8 mouse cellular contexts compared by ENCODE assay signal in the genomic region with DNA sequence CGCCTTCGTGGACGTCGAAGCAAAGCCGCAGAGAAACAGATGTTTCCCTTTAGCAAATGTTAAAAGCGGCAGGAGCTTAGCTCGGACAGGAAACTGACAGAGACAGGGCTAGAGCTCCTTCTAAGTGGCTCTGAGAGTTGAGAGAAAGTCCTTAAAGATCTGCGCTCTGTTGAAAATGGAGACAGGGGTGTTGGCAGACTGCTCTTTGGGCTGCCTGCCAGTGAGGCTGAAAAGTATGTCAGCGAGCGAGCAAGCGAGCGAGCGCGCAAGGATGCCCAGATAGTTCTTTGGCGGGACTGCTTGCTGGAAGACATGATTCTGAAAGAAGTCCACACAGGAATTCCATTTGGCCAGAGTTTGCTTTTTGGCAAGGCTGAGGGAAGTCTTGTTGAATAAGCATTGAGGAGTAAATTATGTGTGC.
A peak's percentile ranks its signal among the peaks of the same experiment; 100 is the strongest.
DNase-seq lines count a peak whose midpoint lies in the region; ATAC-seq and TF ChIP-seq lines count a peak whose summit lies in the region.

No protein-coding gene starts in this region.

- no peak overlapping the region for H3K4me3 ChIP-seq in neural tube, embryonic 14.5 days (ENCODE audit: low read depth, low read length)
- peak overlapping the region; percentile 35 for H3K4me3 ChIP-seq in embryonic facial prominence, embryonic 13.5 days
- H3K4me3 ChIP-seq in heart, embryonic 11.5 days (ENCODE audit: low read depth, low read length): peak overlapping the region; percentile 18; the same call in 1 of the 2 replicates
- peak overlapping the region; percentile 34 for H3K4me3 ChIP-seq in lung, postnatal 0 days (ENCODE audit: low read depth, low read length)
- H3K4me3 ChIP-seq in stomach, postnatal 0 days (ENCODE audit: low read depth, low read length): peak overlapping the region; percentile 25

- TF ChIP-seq CTCF in lung, postnatal 0 days (IDR thresholded peaks at IDR 0.05): no peak
- no peak for TF ChIP-seq CTCF in stomach, postnatal 0 days (IDR thresholded peaks at IDR 0.05; ENCODE audit: low read depth)

- H3K36me3 ChIP-seq in neural tube, embryonic 14.5 days (ENCODE audit: control insufficient read depth, insufficient read depth, low read length): no peaks in the 10 kb centered on the region
- no peaks in the 10 kb centered on the region for H3K36me3 ChIP-seq in embryonic facial prominence, embryonic 13.5 days
- H3K36me3 ChIP-seq in heart, embryonic 11.5 days (ENCODE audit: control insufficient read depth, insufficient read depth, low read length): no peaks in the 10 kb centered on the region
- no peaks in the 10 kb centered on the region for H3K36me3 ChIP-seq in lung, postnatal 0 days (ENCODE audit: insufficient read depth, low read length)
- no peaks in the 10 kb centered on the region for H3K36me3 ChIP-seq in stomach, postnatal 0 days (ENCODE audit: control insufficient read depth, insufficient read depth, low read length)

- no peak for TF ChIP-seq EP300 in lung, postnatal 0 days (IDR thresholded peaks at IDR 0.05)
- no peak for TF ChIP-seq EP300 in stomach, postnatal 0 days (optimal IDR thresholded peaks at IDR 0.05)

- 77% methylated on average over 15 of the region's 15 CpGs for WGBS in neural tube, embryonic 14.5 days
- 33% methylated on average over 15 of the region's 15 CpGs for WGBS in embryonic facial prominence, embryonic 13.5 days
- WGBS in heart, embryonic 11.5 days (ENCODE audit: insufficient replicate concordance): 45% methylated on average over 15 of the region's 15 CpGs
- 37% methylated on average over 15 of the region's 15 CpGs for WGBS in lung, postnatal 0 days
- 47% methylated on average over 15 of the region's 15 CpGs for WGBS in stomach, postnatal 0 days

- H3K27ac ChIP-seq in neural tube, embryonic 14.5 days (ENCODE audit: low read depth, low read length): no peak overlapping the region
- peak overlapping the region; percentile 78 for H3K27ac ChIP-seq in embryonic facial prominence, embryonic 13.5 days
- H3K27ac ChIP-seq in heart, embryonic 11.5 days (ENCODE audit: low read depth, low read length): no peak overlapping the region; the same call in 1 of the 2 replicates
- H3K27ac ChIP-seq in lung, postnatal 0 days (ENCODE audit: low read length): peak overlapping the region; percentile 77
- peak overlapping the region; percentile 74 for H3K27ac ChIP-seq in stomach, postnatal 0 days (replicated peaks)

- H3K27me3 ChIP-seq in neural tube, embryonic 14.5 days (ENCODE audit: control insufficient read depth, insufficient read depth, low read length): no peaks in the 10 kb centered on the region
- no peaks in the 10 kb centered on the region for H3K27me3 ChIP-seq in embryonic facial prominence, embryonic 13.5 days
- H3K27me3 ChIP-seq in heart, embryonic 11.5 days (ENCODE audit: control insufficient read depth, insufficient read depth, low read length): no peaks in the 10 kb centered on the region
- H3K27me3 ChIP-seq in lung, postnatal 0 days (replicated peaks; ENCODE audit: insufficient read depth, low read length): no peaks in the 10 kb centered on the region
- H3K27me3 ChIP-seq in stomach, postnatal 0 days (ENCODE audit: control insufficient read depth, insufficient read depth, low read length): no peaks in the 10 kb centered on the region

- 0 out of 2 replicates have a peak, but pooled peaks have one; percentile 24 for ATAC-seq in neural tube, embryonic 14.5 days (ENCODE audit: low read depth)
- no peak for ATAC-seq in embryonic facial prominence, embryonic 13.5 days (ENCODE audit: insufficient number of reproducible peaks, insufficient read depth, low FRiP score, low TSS enrichment, low read depth)
- peak; percentile 68; the same call in 1 of the 2 replicates for ATAC-seq in heart, embryonic 11.5 days (replicated peaks; ENCODE audit: insufficient number of reproducible peaks, low FRiP score, low TSS enrichment)
- ATAC-seq in lung, postnatal 0 days: peak; percentile 80
- peak; percentile 57; the same call in 1 of the 2 replicates for ATAC-seq in stomach, postnatal 0 days (ENCODE audit: low FRiP score, low TSS enrichment)

- no peaks in the 10 kb centered on the region for H3K9me3 ChIP-seq in neural tube, embryonic 14.5 days (ENCODE audit: control insufficient read depth, low read length)
- H3K9me3 ChIP-seq in embryonic facial prominence, embryonic 13.5 days: no peaks in the 10 kb centered on the region
- H3K9me3 ChIP-seq in heart, embryonic 11.5 days (replicated peaks; ENCODE audit: control insufficient read depth, low read length): no peaks in the 10 kb centered on the region
- H3K9me3 ChIP-seq in lung, postnatal 0 days (ENCODE audit: low read length): no peaks in the 10 kb centered on the region
- no peaks in the 10 kb centered on the region for H3K9me3 ChIP-seq in stomach, postnatal 0 days (ENCODE audit: control insufficient read depth, low read length)

- DNase-seq in neural tube, embryonic 10.5 days (ENCODE audit: extremely low spot score, low spot score): no peak
- DNase-seq in layer of hippocampus, postnatal 14 days (ENCODE audit: low spot score in 2 of 2): peak; percentile 43 to 66
- DNase-seq in lung, postnatal 0 days (ENCODE audit: low spot score): peak; percentile 74
- DNase-seq in stomach, postnatal 0 days (ENCODE audit: low spot score): peak; percentile 57
- no peak for DNase-seq in yolk sac, embryonic 10.5 days (ENCODE audit: low spot score)

- no peak overlapping the region for H3K9ac ChIP-seq in neural tube, embryonic 14.5 days (replicated peaks; ENCODE audit: low read depth, low read length)
- peak overlapping the region; percentile 54 for H3K9ac ChIP-seq in embryonic facial prominence, embryonic 13.5 days
- no peak overlapping the region for H3K9ac ChIP-seq in heart, embryonic 11.5 days (ENCODE audit: low read depth, low read length)
- H3K9ac ChIP-seq in lung, postnatal 0 days (replicated peaks; ENCODE audit: low read depth): 0 out of 2 replicates have a peak overlapping the region, but pooled peaks have one; percentile 16
- 0 out of 2 replicates have a peak overlapping the region, but pooled peaks have one; percentile 13 for H3K9ac ChIP-seq in stomach, postnatal 0 days (ENCODE audit: low read length)

- H3K4me1 ChIP-seq in neural tube, embryonic 14.5 days (ENCODE audit: control insufficient read depth, insufficient read depth, low read length): no peaks in the 10 kb centered on the region
- no peaks in the 10 kb centered on the region for H3K4me1 ChIP-seq in embryonic facial prominence, embryonic 13.5 days
- no peaks in the 10 kb centered on the region for H3K4me1 ChIP-seq in heart, embryonic 11.5 days (ENCODE audit: control insufficient read depth, insufficient read depth, low read length)
- H3K4me1 ChIP-seq in lung, postnatal 0 days (ENCODE audit: insufficient read depth, low read depth, low read length): no peaks in the 10 kb centered on the region
- H3K4me1 ChIP-seq in stomach, postnatal 0 days (replicated peaks; ENCODE audit: control insufficient read depth, insufficient read depth): no peaks in the 10 kb centered on the region

- H3K4me2 ChIP-seq in neural tube, embryonic 14.5 days (ENCODE audit: low read depth, low read length): no peak overlapping the region
- H3K4me2 ChIP-seq in embryonic facial prominence, embryonic 13.5 days: peak overlapping the region; percentile 54
- H3K4me2 ChIP-seq in heart, embryonic 11.5 days: peak overlapping the region; percentile 45
- H3K4me2 ChIP-seq in lung, postnatal 0 days (replicated peaks; ENCODE audit: low read depth, low read length): peak overlapping the region; percentile 47
- peak overlapping the region; percentile 35 for H3K4me2 ChIP-seq in stomach, postnatal 0 days (replicated peaks; ENCODE audit: low read depth)

Comparison
In these comparisons a context has a peak if more than half of its experiments do, and no peak if none do; other contexts are left out.
1. H3K27ac ChIP-seq: peak in embryonic facial prominence, embryonic 13.5 days (single experiment), lung, postnatal 0 days (single experiment) and stomach, postnatal 0 days (single experiment); none in neural tube, embryonic 14.5 days (single experiment) and heart, embryonic 11.5 days (single experiment).
2. H3K9ac ChIP-seq: peak in embryonic facial prominence, embryonic 13.5 days (single experiment), lung, postnatal 0 days (single experiment) and stomach, postnatal 0 days (single experiment); none in neural tube, embryonic 14.5 days (single experiment) and heart, embryonic 11.5 days (single experiment).
3. DNase-seq: peak in layer of hippocampus, postnatal 14 days (2 of 2), lung, postnatal 0 days (single experiment) and stomach, postnatal 0 days (single experiment); none in neural tube, embryonic 10.5 days (single experiment) and yolk sac, embryonic 10.5 days (single experiment).